Mouse (Mus musculus) erythroblast, embryonic 14.5 days (primary cell): ENCODE data around the gene Ogfod3.

Source experiments
- GATA1 ChIP-seq: IDR thresholded peaks from 2 replicates; pipeline ENCODE4 v1.6.1; 2012; ENCODE audit warnings: low read length, inconsistent platforms, mixed read lengths
- TAL1 ChIP-seq: IDR thresholded peaks from 3 replicates; pipeline ENCODE4 v1.6.1; 2012; ENCODE audit warnings: low read length, inconsistent platforms, mixed read lengths

- TF ChIP-seq TAL1 (no peak), GATA1 (no peak)
Measured at GRCm38 (mm10) chr11:121134600-121134999, 69.9 kb downstream of the Ogfod3 start.
